Mouse (Mus musculus): ENCODE measurements around the gene Mpped1.

DNA sequence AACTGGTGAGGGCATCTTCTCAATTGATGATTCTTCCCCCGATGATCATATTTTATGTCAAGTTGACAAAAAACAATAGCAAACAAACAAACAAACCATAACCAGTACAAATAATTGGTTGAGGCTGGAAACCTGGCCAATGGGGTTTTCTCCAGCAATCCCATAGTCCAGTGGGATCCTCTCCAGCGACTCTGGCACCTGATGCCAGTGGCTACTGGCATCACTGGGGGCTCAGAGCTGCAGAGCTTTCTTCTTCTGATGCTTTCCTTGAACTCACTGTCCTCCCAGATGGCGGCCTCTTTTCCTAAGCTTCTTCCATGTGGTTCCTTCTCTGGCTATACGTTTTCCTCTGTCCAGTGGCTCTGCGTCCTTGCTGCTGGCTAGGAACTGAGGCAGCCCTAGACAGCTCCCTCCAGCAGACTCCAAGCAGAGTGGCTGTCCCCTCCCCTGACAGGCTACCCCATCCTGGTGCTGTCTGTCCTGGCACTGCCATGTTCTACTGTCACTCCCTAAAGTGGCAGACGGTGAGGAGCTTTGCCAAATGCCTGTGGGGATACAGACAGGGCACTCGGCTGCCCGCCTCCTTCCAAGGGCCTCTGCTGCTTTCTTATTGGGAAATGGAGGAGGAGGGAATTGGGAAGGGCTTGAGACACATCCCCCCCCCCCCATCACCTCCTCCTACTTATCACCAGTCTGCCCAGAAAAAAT lies 7.8 kb upstream of the Mpped1 start:
- TF ChIP-seq USF1 (IDR thresholded peaks at IDR 0.05; ENCODE audit: low read depth) (no peak), MYOD1 (IDR thresholded peaks at IDR 0.05; ENCODE audit: control insufficient read depth in 1 of 3, insufficient read length in 2 of 3, low read depth in 2 of 3) (no peak), MAX (IDR thresholded peaks at IDR 0.05; ENCODE audit: low read depth) (no peak)

Measured in myocyte (in vitro differentiated cells).